Comparison of ENCODE assay signal across 8 mouse cellular contexts in the genomic region with DNA sequence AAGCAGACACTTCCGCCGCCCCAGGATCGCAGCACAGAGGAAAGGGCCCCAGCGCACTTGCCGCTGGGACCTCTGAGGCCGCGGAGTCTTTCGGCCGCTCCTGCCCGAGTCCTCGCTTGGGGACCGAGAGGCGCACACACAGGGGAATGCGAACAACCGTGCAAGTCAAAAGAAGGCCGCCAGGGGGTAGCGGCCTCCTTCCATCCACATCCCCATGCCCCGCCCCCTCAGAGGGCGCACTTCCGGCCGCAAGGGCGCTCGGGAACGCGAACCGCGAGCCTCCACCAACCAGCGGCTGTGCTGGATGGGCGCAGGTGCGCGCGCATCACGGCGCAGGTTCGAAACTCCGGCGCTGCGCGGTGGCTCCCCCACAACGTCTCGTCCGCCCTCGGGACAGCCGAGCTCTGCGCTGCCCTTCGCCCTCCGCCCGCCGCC. TPM values are rescaled to one million over a fixed set of nuclear protein-coding genes. Genes with fewer than 3 reads are reported as not detected.
A peak's percentile ranks its signal among the peaks of the same experiment; 100 is the strongest.
DNase-seq lines count a peak whose midpoint lies in the region; ATAC-seq and TF ChIP-seq lines count a peak whose summit lies in the region.

Gene D030056L22Rik, plus strand, starts transcription at position 328 of the 435 bp plus-strand sequence.

- peak; percentile 99 for DNase-seq in 3T3-L1 (ENCODE audit: low read depth, low spot score)
- DNase-seq in adrenal gland, postnatal 4 days (ENCODE audit: low spot score in 2 of 2), result peak; percentile 93 to 96
- peak; percentile 98 for DNase-seq in embryonic facial prominence, embryonic 14.5 days (ENCODE audit: low spot score)
- DNase-seq in heart, adult 8-10 months (ENCODE audit: low spot score), result peak; percentile 97
- DNase-seq in kidney, adult 9 months, result peak; percentile 99
- peak; percentile 95 for DNase-seq in limb, embryonic 14.5 days (ENCODE audit: low spot score)
- peak; percentile 98 for DNase-seq in midbrain, postnatal 0 days (ENCODE audit: low spot score)
- peak; percentile 97 to 99 for DNase-seq in spleen, postnatal 14 days (ENCODE audit: low spot score in 2 of 2)

- H3K27ac ChIP-seq in embryonic facial prominence, embryonic 14.5 days (replicated peaks; ENCODE audit: low read depth, low read length), result peak within 1 kb of the TSS; percentile 94
- H3K27ac ChIP-seq in limb, embryonic 14.5 days (replicated peaks; ENCODE audit: low read depth, low read length), result peak within 1 kb of the TSS; percentile 96
- H3K27ac ChIP-seq in midbrain, postnatal 0 days (ENCODE audit: low read depth, low read length), result peak within 1 kb of the TSS; percentile 92

- 0 out of 2 replicates have a peak, but pooled peaks cover 6% of the 10 kb centered on the region for H3K36me3 ChIP-seq in embryonic facial prominence, embryonic 14.5 days (ENCODE audit: control insufficient read depth, insufficient read depth, low read length)
- peaks cover 2% of the 10 kb centered on the region for H3K36me3 ChIP-seq in limb, embryonic 14.5 days (ENCODE audit: control insufficient read depth, insufficient read depth, low read length)
- H3K36me3 ChIP-seq in midbrain, postnatal 0 days (ENCODE audit: insufficient read depth, low read length), result no peaks in the 10 kb centered on the region

- H3K4me3 ChIP-seq in embryonic facial prominence, embryonic 14.5 days (ENCODE audit: low read depth, low read length), result peak within 1 kb of the TSS; percentile 88
- H3K4me3 ChIP-seq in limb, embryonic 14.5 days (replicated peaks; ENCODE audit: low read length), result peak within 1 kb of the TSS; percentile 79
- H3K4me3 ChIP-seq in midbrain, postnatal 0 days (ENCODE audit: low read depth, low read length), result peak within 1 kb of the TSS; percentile 76

- H3K27me3 ChIP-seq in embryonic facial prominence, embryonic 14.5 days (replicated peaks; ENCODE audit: control insufficient read depth, insufficient read depth, low read length), result no peaks in the 10 kb centered on the region
- H3K27me3 ChIP-seq in limb, embryonic 14.5 days (ENCODE audit: control insufficient read depth, insufficient read depth, low read length), result no peaks in the 10 kb centered on the region
- no peaks in the 10 kb centered on the region for H3K27me3 ChIP-seq in midbrain, postnatal 0 days (ENCODE audit: insufficient read depth, low read length)

- 0 out of 2 replicates have a peak, but pooled peaks have one; percentile 54 for TF ChIP-seq POLR2A in limb, embryonic 14.5 days (IDR thresholded peaks at IDR 0.05; ENCODE audit: borderline replicate concordance, extremely low read depth, insufficient read depth, insufficient read length)

- peak within 1 kb of the TSS; percentile 89 for H3K4me2 ChIP-seq in embryonic facial prominence, embryonic 14.5 days (ENCODE audit: low read depth, low read length)
- peak within 1 kb of the TSS; percentile 82 for H3K4me2 ChIP-seq in limb, embryonic 14.5 days (replicated peaks; ENCODE audit: low read depth, low read length, severe bottlenecking)
- peak within 1 kb of the TSS; percentile 88 for H3K4me2 ChIP-seq in midbrain, postnatal 0 days (ENCODE audit: low read depth, low read length, poor library complexity, severe bottlenecking)

- TF ChIP-seq CTCF in midbrain, postnatal 0 days (IDR thresholded peaks at IDR 0.05), result peak; percentile 82

- H3K4me1 ChIP-seq in embryonic facial prominence, embryonic 14.5 days (ENCODE audit: control insufficient read depth, insufficient read depth, low read length), result peaks cover 9% of the 10 kb centered on the region
- H3K4me1 ChIP-seq in limb, embryonic 14.5 days (ENCODE audit: control insufficient read depth, insufficient read depth, low read length), result peaks cover 15% of the 10 kb centered on the region
- 0 out of 2 replicates have a peak, but pooled peaks cover 10% of the 10 kb centered on the region for H3K4me1 ChIP-seq in midbrain, postnatal 0 days (ENCODE audit: insufficient read depth, low read length)

- H3K9me3 ChIP-seq in embryonic facial prominence, embryonic 14.5 days (ENCODE audit: control insufficient read depth, low read length), result no peaks in the 10 kb centered on the region
- no peaks in the 10 kb centered on the region for H3K9me3 ChIP-seq in limb, embryonic 14.5 days (ENCODE audit: control insufficient read depth, low read length)
- no peaks in the 10 kb centered on the region for H3K9me3 ChIP-seq in midbrain, postnatal 0 days (ENCODE audit: low read length)

- WGBS in embryonic facial prominence, embryonic 14.5 days, result 0% methylated on average over 19 of the region's 49 CpGs
- WGBS in limb, embryonic 14.5 days, result 2% methylated on average over 36 of the region's 49 CpGs
- WGBS in midbrain, postnatal 0 days, result under 1% methylated on average over 33 of the region's 49 CpGs

- ATAC-seq in embryonic facial prominence, embryonic 14.5 days (ENCODE audit: low read depth), result peak; percentile 98
- ATAC-seq in limb, embryonic 14.5 days (ENCODE audit: low FRiP score, low read depth), result peak; percentile 98
- peak; percentile 100 for ATAC-seq in midbrain, postnatal 0 days (ENCODE audit: low FRiP score)

- peak within 1 kb of the TSS; percentile 89 for H3K9ac ChIP-seq in embryonic facial prominence, embryonic 14.5 days (ENCODE audit: low read depth, low read length)
- H3K9ac ChIP-seq in limb, embryonic 14.5 days (ENCODE audit: low read depth, low read length, severe bottlenecking), result peak within 1 kb of the TSS; percentile 81
- peak within 1 kb of the TSS; percentile 79 for H3K9ac ChIP-seq in midbrain, postnatal 0 days (replicated peaks; ENCODE audit: low read length, poor library complexity, severe bottlenecking)

RNA-seq across cellular contexts. Expression of gene D030056L22Rik, which starts in this region (rescaled TPM):
- total RNA-seq in adrenal gland, postnatal 4 days (2021), result 10 to 100 TPM; 13.1 to 14.2 TPM
- 29.0 and 32.1 TPM in 2 replicates for polyA plus RNA-seq in embryonic facial prominence, embryonic 14.5 days (2014; fragmentation: Nextera tagmentation; extraction: Ambion mirVana)
- total RNA-seq in heart, adult 8-10 months (2022), result 10 to 100 TPM in 3 of 4 experiments, 1 to 10 TPM in 1; 8.9 to 12.1 (median 11.4) TPM
- polyA plus RNA-seq in limb, embryonic 14.5 days (2012; rRNA removed), result 24.8 and 28.9 TPM in 2 replicates
- 25.8 and 26.7 TPM in 2 replicates for polyA plus RNA-seq in limb, embryonic 14.5 days (2014; fragmentation: Nextera tagmentation; extraction: Ambion mirVana)
- 49.6 and 61.8 TPM in 2 replicates for total RNA-seq in midbrain, postnatal 0 days (2014; rRNA removed)
- 35.0 TPM in 2 replicates for polyA plus RNA-seq in midbrain, postnatal 0 days (2015; fragmentation: Nextera tagmentation; extraction: Ambion mirVana)

Comparison
In these comparisons a context has a peak if more than half of its experiments do, and no peak if none do; other contexts are left out.
1. Peak in every context shown above with its lines: DNase-seq, ATAC-seq, H3K4me3 ChIP-seq and H3K27ac ChIP-seq.